Mouse (Mus musculus): ENCODE data around the gene Elavl4.

Gene Elavl4

GRCm38 (mm10) chr4:110266804-110267575 is 84.7 kb downstream of the Elavl4 start:
- DNase-seq (ENCODE audit: inconsistent ontology term): no peak

GRCm38 (mm10) chr4:110264345-110264943 is 87.3 kb downstream of the Elavl4 start:
- no peak for DNase-seq (ENCODE audit: inconsistent ontology term)

DNA sequence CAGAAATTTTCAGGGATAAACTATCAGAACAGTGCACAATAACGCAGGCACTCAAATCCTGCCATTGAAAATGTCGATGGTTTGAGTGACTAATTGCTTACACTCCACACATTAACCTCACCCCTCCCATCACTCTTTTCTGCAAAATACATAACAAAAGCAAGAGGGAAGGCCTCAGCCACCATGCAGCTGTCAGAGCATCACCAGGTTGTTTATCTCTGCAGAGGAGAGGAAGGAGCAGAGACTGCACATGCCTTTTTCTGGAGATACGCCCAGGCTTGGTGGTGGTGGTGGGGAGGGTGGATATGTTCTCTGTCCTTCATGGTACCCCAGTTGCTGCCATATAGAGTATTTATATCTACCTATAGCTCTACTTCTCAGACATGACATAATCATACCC is 94.3 kb downstream of the Elavl4 start:
- DNase-seq (ENCODE audit: inconsistent ontology term): no peak

GRCm38 (mm10) chr4:110255617-110256016 is 96.1 kb downstream of the Elavl4 start:
- no peak for DNase-seq (ENCODE audit: inconsistent ontology term)

- no peak for DNase-seq (ENCODE audit: inconsistent ontology term)
Measured at GRCm38 (mm10) chr4:110250055-110250454, 101.7 kb downstream of the Elavl4 start.

GRCm38 (mm10) chr4:110242879-110243278 is 108.8 kb downstream of the Elavl4 start:
- no peak for DNase-seq (ENCODE audit: inconsistent ontology term)

DNA sequence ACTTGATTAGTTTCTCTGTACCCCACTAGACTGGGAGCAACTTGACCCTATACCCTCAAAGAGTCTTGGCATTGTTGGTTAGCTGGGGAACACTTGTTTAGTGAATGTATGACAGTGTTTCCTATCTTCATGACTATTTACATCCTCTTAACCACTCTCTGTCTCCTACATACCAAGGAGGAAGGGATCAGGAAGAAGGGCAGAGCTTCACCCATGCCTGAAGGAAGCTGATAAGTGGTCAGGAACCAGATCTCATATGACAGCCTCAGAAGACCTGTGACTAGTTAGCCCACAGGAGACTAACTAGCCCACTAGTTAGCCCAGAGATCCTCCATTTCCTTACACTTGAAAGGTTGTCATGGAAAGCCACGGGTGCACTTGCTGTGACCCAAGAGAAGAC is 117.2 kb downstream of the Elavl4 start:
- no peak for DNase-seq (ENCODE audit: inconsistent ontology term)

- DNase-seq (ENCODE audit: inconsistent ontology term): no peak
Measured at GRCm38 (mm10) chr4:110232327-110232726, 119.4 kb downstream of the Elavl4 start.

DNA sequence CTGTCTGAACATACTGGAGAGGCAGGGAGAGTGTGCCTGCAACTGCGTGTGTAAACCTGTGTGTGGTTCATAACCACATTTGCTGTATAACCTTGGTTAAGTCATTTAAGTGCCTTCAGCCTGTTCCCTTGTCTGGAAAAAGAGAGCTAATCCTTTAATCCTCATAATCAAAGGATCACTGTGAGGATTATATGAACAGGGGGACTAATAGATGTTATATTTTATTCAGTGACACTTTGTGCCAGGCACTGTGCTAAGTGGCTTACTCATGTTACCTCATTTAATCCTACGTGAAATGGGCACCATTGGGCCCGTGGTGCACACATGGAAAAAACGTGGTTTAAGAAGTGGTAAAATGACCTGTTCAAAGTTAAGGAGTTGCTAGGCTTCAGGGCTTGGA is 119.9 kb downstream of the Elavl4 start:
- no peak for DNase-seq (ENCODE audit: inconsistent ontology term)

- DNase-seq (ENCODE audit: inconsistent ontology term): no peak
Measured at GRCm38 (mm10) chr4:110229652-110230051, 122.1 kb downstream of the Elavl4 start.

DNA sequence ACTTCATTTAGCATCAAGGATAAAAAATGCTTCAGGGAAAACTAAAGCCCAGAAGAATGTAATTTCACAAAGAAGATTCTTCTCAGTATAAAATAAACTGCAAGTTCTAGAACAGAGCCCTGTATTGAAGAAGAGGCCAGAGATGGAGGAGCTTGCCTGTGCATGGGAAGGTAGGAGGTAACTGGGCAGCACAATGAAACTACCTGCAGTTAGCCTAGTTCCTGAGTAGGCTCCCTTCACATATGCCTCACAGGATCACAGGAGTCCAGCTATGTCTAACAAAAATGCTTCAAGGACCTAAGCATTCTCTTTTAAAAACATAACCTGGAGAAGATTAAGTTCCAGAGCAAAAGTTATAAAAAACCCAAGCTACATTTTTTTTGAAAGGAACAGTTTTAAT is 122.5 kb downstream of the Elavl4 start:
- DNase-seq (ENCODE audit: inconsistent ontology term): no peak

DNA sequence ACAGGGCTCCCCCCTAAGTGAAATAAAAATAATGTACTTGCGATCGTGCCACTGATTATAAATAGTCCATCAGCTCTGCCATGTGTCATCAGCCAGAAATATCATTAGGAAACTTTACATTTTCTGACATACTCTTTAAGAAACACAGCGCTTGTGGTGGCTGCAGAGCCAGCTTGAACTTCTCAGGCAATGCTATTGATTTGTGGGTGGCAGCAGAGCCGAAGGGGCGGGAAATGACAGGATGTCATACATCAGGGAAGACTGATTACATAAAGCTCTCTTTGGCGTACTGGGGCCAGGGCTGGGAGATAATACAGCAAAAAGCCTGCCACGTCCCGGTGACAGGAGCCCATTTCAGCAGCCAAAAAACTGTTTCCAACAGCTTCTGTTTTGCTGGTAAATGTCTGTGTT is 124.1 kb downstream of the Elavl4 start:
- no peak for DNase-seq (ENCODE audit: inconsistent ontology term)

- DNase-seq (ENCODE audit: inconsistent ontology term): no peak
Measured at GRCm38 (mm10) chr4:110225492-110225891, 126.2 kb downstream of the Elavl4 start.

- no peak for DNase-seq (ENCODE audit: inconsistent ontology term)
Measured at GRCm38 (mm10) chr4:110218819-110219218, 132.9 kb downstream of the Elavl4 start.

DNA sequence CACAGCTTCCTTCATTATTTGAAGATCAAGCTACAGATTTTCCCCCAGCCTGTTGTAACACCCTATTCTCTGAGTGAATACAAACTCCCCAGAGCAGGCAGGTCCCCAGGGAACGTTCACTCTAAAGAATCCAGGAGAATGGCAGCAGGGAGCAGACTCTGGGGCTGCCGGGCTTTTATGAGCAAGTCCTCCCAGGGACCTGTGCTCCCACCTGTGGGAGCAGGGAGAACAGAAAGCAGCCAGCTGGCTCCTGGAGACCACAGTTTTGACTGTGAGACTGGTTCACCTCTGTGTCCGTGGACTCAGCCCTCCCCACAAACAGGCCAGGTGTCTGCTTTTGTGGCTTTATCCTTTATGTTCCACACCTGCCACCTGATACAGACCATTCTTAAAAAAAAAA is 134.2 kb downstream of the Elavl4 start:
- DNase-seq (ENCODE audit: inconsistent ontology term): no peak

- no peak for DNase-seq (ENCODE audit: inconsistent ontology term)
Measured at GRCm38 (mm10) chr4:110214543-110214942, 137.2 kb downstream of the Elavl4 start.

DNA sequence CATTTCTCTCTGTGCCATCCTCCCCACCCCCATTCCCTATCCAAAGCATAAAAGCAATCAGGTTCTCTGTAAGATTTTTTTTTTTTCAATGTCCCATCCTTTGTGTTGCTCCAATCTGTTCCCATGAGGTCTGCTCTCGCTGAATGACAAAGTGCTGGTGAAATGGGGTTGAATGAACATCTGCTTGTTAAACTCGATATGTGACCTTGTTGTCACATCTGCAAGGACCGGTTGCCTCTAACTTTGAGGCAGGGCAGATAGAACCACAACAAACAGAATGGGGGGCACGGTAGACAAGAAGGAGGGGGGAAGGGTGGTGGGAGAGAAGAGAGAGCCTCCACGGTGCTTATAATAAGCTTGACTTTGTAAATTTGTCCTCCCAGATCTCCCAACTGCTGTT is 138.0 kb downstream of the Elavl4 start:
- DNase-seq (ENCODE audit: inconsistent ontology term): no peak

- no peak for DNase-seq (ENCODE audit: inconsistent ontology term)
Measured at GRCm38 (mm10) chr4:110210246-110210645, 141.5 kb downstream of the Elavl4 start.

DNA sequence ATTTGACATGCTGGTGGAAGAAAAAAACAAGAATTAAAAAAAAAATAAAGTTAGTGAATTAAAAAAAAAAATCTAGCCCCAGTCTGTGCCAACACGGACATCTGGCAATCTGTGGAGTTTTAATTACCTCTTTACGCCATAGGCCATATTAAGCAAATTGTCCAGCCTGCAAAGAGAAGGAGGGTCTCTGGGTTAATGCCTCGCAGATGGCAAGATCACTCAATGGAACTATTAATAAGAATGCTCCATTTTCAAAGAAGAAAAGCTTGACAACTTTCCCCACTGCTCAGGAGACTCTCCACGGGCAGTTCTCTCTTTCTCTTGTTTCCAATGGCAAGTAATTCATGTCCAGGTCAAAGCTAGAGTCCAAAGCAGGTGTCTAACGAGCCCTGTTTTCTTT is 142.1 kb downstream of the Elavl4 start:
- no peak for DNase-seq (ENCODE audit: inconsistent ontology term)

GRCm38 (mm10) chr4:110201680-110202079 is 150.0 kb downstream of the Elavl4 start:
- no peak for DNase-seq (ENCODE audit: inconsistent ontology term)

GRCm38 (mm10) chr4:110199897-110200296 is 151.8 kb downstream of the Elavl4 start:
- DNase-seq (ENCODE audit: inconsistent ontology term): no peak

DNA sequence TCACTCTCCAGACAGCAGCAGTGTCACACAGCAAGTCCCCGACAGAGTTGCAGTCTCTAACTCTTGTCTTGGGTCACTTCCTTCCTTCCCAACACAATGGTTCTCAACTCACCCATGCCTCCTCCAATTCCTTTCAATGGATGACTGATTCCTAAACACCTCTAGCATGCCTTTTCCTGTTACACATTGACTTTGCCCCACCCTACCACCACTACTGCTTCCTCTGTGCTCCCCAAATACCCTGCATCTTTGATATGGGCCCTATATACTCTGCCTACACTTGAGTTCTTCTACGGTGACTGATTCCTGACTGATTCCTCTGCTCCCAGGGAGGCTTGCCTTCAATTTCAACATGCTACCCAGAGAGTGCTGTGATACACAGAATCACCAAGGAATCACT is 153.1 kb downstream of the Elavl4 start:
- DNase-seq (ENCODE audit: inconsistent ontology term): no peak

DNA sequence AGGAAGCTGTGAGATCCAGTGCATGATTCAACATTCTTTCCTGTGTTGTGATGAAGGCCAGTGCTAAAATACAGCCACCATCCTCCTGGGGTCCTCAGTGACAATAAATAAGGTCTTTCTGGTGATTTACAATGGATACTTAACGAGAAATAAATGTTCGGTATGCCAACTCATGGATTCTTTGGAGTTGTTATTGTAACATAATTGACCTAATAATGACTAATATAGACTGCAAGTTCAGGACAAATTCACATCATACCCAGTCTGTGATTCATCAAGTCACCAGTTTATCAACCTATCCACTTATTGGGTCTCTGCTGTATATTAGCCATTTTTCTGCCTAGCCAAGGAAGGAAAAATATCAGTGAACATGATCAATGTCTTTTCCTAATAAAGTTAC is 174.4 kb downstream of the Elavl4 start:
- DNase-seq (ENCODE audit: inconsistent ontology term): peak; percentile 86

GRCm38 (mm10) chr4:110172028-110172427 is 179.7 kb downstream of the Elavl4 start:
- DNase-seq (ENCODE audit: inconsistent ontology term): no peak
